Mouse (Mus musculus) liver, postnatal 0 days (tissue): Measurements from ENCODE around the gene Hist1h2ao. TPM values are rescaled to one million over a fixed set of nuclear protein-coding genes. Genes with fewer than 3 reads are reported as not detected.
A peak's percentile ranks its signal among the peaks of the same experiment; 100 is the strongest.
"Not testable (repeated sequence)": the region's sequence is repeated elsewhere in the genome, so short reads cannot be mapped to it uniquely, and the experiment has no call there.

Experiments used
- ATAC-seq: fragments of 200-750 bp; cut with Nextera tagmentation; 2 replicates; pipeline ENCODE4 v1.8.0; 2017; ENCODE audit warnings: mild to moderate bottlenecking, moderate library complexity
- DNase-seq: peaks from one replicate; pipeline ENCODE4 v3.0.0-alpha.2; 2016
- H3K27ac ChIP-seq: fragments of 300-500 bp; sonication (generic); 2 replicates; pipeline ENCODE4 v1.5.1; 2014; ENCODE audit warnings: antibody characterized with exemption, moderate library complexity, mild to moderate bottlenecking, low read depth
- H3K27me3 ChIP-seq: fragments of 300-500 bp; sonication (generic); 2 replicates; pipeline ENCODE4 v1.6.1; 2014; ENCODE audit warnings: low read length, control low read depth, mixed read lengths; ENCODE audit not compliant: insufficient read depth
- H3K36me3 ChIP-seq: fragments of 300-500 bp; sonication (generic); replicated peaks from 2 replicates; pipeline ENCODE4 v1.6.1; 2014; ENCODE audit warnings: mild to moderate bottlenecking, control low read depth, low read length, moderate library complexity, mixed read lengths; ENCODE audit not compliant: insufficient read depth
- H3K4me1 ChIP-seq: fragments of 300-500 bp; sonication (generic); 2 replicates; pipeline ENCODE4 v1.6.1; 2014; ENCODE audit warnings: antibody characterized with exemption, mild to moderate bottlenecking, control low read depth; ENCODE audit not compliant: insufficient read depth
- H3K4me2 ChIP-seq: fragments of 300-500 bp; sonication (generic); 2 replicates; pipeline ENCODE4 v1.6.1; 2014; ENCODE audit warnings: low read depth, mild to moderate bottlenecking, low read length, moderate library complexity, mixed read lengths
- H3K4me3 ChIP-seq: fragments of 300-500 bp; sonication (generic); 2 replicates; pipeline ENCODE4 v1.5.1; 2014; ENCODE audit warnings: low read depth, low read length
- H3K9ac ChIP-seq: fragments of 300-500 bp; sonication (generic); replicated peaks from 2 replicates; pipeline ENCODE4 v1.6.1; 2014; ENCODE audit warnings: mild to moderate bottlenecking, moderate library complexity
- H3K9me3 ChIP-seq: fragments of 300-500 bp; sonication (generic); 2 replicates; pipeline ENCODE4 v1.6.1; 2016; ENCODE audit warnings: mild to moderate bottlenecking, control low read depth, low read length, mixed read lengths
- CTCF ChIP-seq: sonication (generic); IDR thresholded peaks from 2 replicates; pipeline ENCODE4 v1.5.1; 2016; ENCODE audit warnings: antibody characterized with exemption, low read depth
- EP300 ChIP-seq: IDR thresholded peaks from 2 replicates; pipeline ENCODE4 v1.6.1; 2016; ENCODE audit warnings: antibody characterized with exemption, low read depth, mild to moderate bottlenecking
- WGBS: fragments of 180-500 bp; shearing (Covaris S2); extraction: QIAGEN DNeasy Blood & Tissue Kit; methylation state at CpG from one replicate; pipeline ENCODE4 v1.1.7; 2014; ENCODE audit not compliant: insufficient replicate concordance; 5-methylcytosine and 5-hydroxymethylcytosine counted together
- polyA plus RNA-seq: library from polyadenylated mRNA; unstranded; fragments of >200 nt; fragmentation: Nextera tagmentation; extraction: Ambion mirVana; gene quantifications from 2 replicates; pipeline ENCODE4 v1.2.1, GENCODE M21; 2015

The Hist1h2ao gene
- polyA plus RNA-seq, 1 experiment from 2014 or later: not detected

- not testable (repeated sequence) for H3K36me3 ChIP-seq, H3K27me3 ChIP-seq, H3K9me3 ChIP-seq
- TF ChIP-seq CTCF: peak; percentile 12; the same call in 1 of the 2 replicates
- peak; percentile 67; the same call in 1 of the 2 replicates for TF ChIP-seq EP300
- WGBS: under 1% methylated on average over 35 of the region's 63 CpGs
- Histone ChIP-seq H3K4me3 (peak within 1 kb of the TSS; percentile 45), H3K4me1 (peaks cover 23% of the 10 kb centered on the region), H3K27ac (peak within 1 kb of the TSS; percentile 91), H3K4me2 (peak within 1 kb of the TSS; percentile 68), H3K9ac (peak within 1 kb of the TSS; percentile 70)
- DNase-seq (peak; percentile 89), ATAC-seq (peak; percentile 90)
These were observed 23.2 kb upstream of the Hist1h2ao start, which contains the start of the genes Hist1h2an and Hist1h2bp for GRCm38 (mm10) chr13:21786899-21787629. Gene Hist1h2an, minus strand, starts transcription at chr13:21787218. Gene Hist1h2bp, plus strand, starts transcription at chr13:21787461.

GRCm38 (mm10) chr13:21787760-21788593 lies 22.3 kb upstream of the Hist1h2ao start:
- H3K4me1 ChIP-seq: peaks cover 23% of the 10 kb centered on the region

GRCm38 (mm10) chr13:21789925-21790324 lies 20.3 kb upstream of the Hist1h2ao start:
- Histone ChIP-seq H3K4me1 (peaks cover 15% of the 10 kb centered on the region), H3K4me2 (no peak overlapping the region), H3K36me3 (no peaks in the 10 kb centered on the region), H3K27me3 (no peaks in the 10 kb centered on the region), H3K4me3 (no peak overlapping the region), H3K9me3 (no peaks in the 10 kb centered on the region), H3K27ac (no peak overlapping the region), H3K9ac (no peak overlapping the region)
- no peak for ATAC-seq
- 54% methylated on average over 6 of the region's 6 CpGs for WGBS
- TF ChIP-seq EP300: no peak
- no peak for TF ChIP-seq CTCF
- DNase-seq: no peak

More at GRCm38 (mm10) chr13:21787760-21788593, 22.3 kb upstream of the Hist1h2ao start:
- H3K9ac ChIP-seq: peak overlapping the region; percentile 69
- H3K4me3 ChIP-seq: peak overlapping the region; percentile 45
- H3K9me3 ChIP-seq: no peaks in the 10 kb centered on the region
- WGBS: 30% methylated on average over 13 of the region's 21 CpGs
- TF ChIP-seq CTCF (no peak), EP300 (no peak)
- ATAC-seq (peak; percentile 22), DNase-seq (no peak)
- no peaks in the 10 kb centered on the region for H3K27me3 ChIP-seq
- H3K4me2 ChIP-seq: peak overlapping the region; percentile 68
- no peaks in the 10 kb centered on the region for H3K36me3 ChIP-seq
- H3K27ac ChIP-seq: peak overlapping the region; percentile 91

- DNase-seq (no peak), ATAC-seq (no peak)
- H3K27ac ChIP-seq: no peak overlapping the region
- H3K4me1 ChIP-seq: peaks cover 14% of the 10 kb centered on the region
- H3K9ac ChIP-seq: peak overlapping the region; percentile 44; the same call in 1 of the 2 replicates
- no peak for TF ChIP-seq CTCF
- TF ChIP-seq EP300: no peak
- 32% methylated on average over 17 of the region's 18 CpGs for whole genome bisulfite sequencing
- H3K9me3 ChIP-seq: no peaks in the 10 kb centered on the region
- H3K4me3 ChIP-seq: no peak overlapping the region
- no peaks in the 10 kb centered on the region for H3K36me3 ChIP-seq
- no peaks in the 10 kb centered on the region for H3K27me3 ChIP-seq
- H3K4me2 ChIP-seq: peak overlapping the region; percentile 54
These were observed 19.5 kb upstream of the Hist1h2ao start for GRCm38 (mm10) chr13:21790601-21791283.

GRCm38 (mm10) chr13:21795584-21795983 lies 14.7 kb upstream of the Hist1h2ao start:
- no peak for ATAC-seq
- H3K9ac ChIP-seq: no peak overlapping the region
- TF ChIP-seq CTCF: no peak
- TF ChIP-seq EP300: no peak
- no peaks in the 10 kb centered on the region for H3K27me3 ChIP-seq
- no peak for DNase-seq
- no peak overlapping the region for H3K4me2 ChIP-seq
- no peaks in the 10 kb centered on the region for H3K36me3 ChIP-seq
- WGBS: 87% methylated on average over 7 of the region's 7 CpGs
- H3K4me1 ChIP-seq: peaks cover 5% of the 10 kb centered on the region
- no peaks in the 10 kb centered on the region for H3K9me3 ChIP-seq
- no peak overlapping the region for H3K4me3 ChIP-seq
- no peak overlapping the region for H3K27ac ChIP-seq

- H3K27ac ChIP-seq, H3K4me1 ChIP-seq, ATAC-seq, H3K27me3 ChIP-seq, DNase-seq, H3K36me3 ChIP-seq, H3K9me3 ChIP-seq, H3K4me3 ChIP-seq, H3K4me2 ChIP-seq, H3K9ac ChIP-seq: not testable (repeated sequence)
These were observed 13.1 kb upstream of the Hist1h2ao start for GRCm38 (mm10) chr13:21797163-21797562.

GRCm38 (mm10) chr13:21803058-21803457 lies 7.2 kb upstream of the Hist1h2ao start:
- H3K4me2 ChIP-seq, H3K9me3 ChIP-seq, H3K27me3 ChIP-seq, H3K4me1 ChIP-seq, H3K9ac ChIP-seq, H3K27ac ChIP-seq, DNase-seq, H3K36me3 ChIP-seq, H3K4me3 ChIP-seq: not testable (repeated sequence)
- ATAC-seq: peak; percentile 82
- no CpG with 5 or more reads among the region's 4 CpGs for WGBS

- WGBS: no CpG with 5 or more reads among the region's 8 CpGs
- not testable (repeated sequence) for H3K27me3 ChIP-seq, H3K4me1 ChIP-seq, H3K36me3 ChIP-seq, H3K4me3 ChIP-seq, H3K27ac ChIP-seq, H3K4me2 ChIP-seq, H3K9me3 ChIP-seq, H3K9ac ChIP-seq, DNase-seq
- peak; percentile 19 for ATAC-seq
These were observed 809 bp downstream of the Hist1h2ao start for GRCm38 (mm10) chr13:21811074-21811473.
